Mouse (Mus musculus): ENCODE results near the gene Ergic1.

The Ergic1 gene

DNA sequence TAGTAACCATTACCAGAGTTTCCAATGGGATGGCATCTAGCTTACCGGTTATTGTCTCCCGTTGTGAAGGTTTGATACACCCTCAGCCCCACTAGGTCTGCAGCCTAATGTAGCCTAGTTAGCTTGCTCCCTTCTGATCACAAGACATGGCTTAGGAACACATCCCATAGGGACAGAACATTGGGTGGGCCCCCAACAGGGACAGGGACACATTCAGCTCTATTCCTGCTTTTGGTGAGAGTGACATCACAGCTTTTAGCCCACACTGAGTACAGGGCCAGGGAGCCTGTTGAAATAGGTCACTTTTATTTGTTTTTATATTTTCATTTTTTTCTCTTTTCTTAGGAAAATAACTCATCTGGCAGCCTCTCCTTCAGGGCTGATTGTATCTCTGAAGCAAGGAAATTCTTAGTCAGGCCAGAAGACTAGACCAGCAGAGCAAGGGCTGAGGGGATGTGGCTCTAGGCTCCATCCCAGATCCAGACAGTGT, 64.3 kb downstream of the Ergic1 start:
- DNase-seq (ENCODE audit: inconsistent ontology term): no peak

DNA sequence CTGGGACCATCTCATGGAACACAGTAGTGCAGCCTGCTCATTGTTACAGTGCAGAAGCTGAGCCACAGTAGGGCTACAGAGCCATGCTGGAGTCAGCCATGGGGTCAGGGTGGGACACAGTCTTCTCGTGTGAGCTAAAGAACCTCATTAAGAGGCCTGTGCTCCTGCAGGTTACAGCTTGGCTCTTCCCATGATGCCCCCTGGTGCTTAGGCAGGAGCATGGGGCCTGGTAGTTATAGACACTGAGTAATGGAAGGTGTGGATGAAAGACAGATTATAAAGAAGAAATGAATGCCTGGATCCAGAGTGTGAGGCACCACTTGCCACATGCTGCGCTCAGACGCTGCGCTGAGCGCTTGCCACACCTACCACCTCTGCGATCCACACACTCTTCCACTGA, 67.2 kb downstream of the Ergic1 start:
- DNase-seq (ENCODE audit: inconsistent ontology term): no peak

DNA sequence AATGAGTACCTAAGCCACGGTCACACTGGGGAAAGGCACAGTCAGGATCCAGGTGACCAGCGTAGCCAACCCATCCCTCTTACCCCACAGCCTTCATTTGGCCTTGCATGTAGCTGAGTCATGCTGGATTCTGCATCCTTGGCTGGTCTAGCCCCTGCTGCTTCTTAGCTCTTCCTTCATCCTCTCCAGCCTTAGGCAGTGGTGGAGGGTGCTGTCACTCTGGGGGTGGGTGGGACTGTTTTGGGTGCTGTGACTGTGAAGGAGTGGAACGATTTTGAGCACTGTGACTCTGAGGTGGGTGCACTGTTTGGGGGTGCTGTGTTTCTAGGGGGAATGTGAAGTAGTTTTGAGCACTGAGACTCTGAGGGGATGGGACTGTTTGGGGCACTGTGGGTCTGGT, 67.6 kb downstream of the Ergic1 start:
- DNase-seq (ENCODE audit: inconsistent ontology term): no peak

DNA sequence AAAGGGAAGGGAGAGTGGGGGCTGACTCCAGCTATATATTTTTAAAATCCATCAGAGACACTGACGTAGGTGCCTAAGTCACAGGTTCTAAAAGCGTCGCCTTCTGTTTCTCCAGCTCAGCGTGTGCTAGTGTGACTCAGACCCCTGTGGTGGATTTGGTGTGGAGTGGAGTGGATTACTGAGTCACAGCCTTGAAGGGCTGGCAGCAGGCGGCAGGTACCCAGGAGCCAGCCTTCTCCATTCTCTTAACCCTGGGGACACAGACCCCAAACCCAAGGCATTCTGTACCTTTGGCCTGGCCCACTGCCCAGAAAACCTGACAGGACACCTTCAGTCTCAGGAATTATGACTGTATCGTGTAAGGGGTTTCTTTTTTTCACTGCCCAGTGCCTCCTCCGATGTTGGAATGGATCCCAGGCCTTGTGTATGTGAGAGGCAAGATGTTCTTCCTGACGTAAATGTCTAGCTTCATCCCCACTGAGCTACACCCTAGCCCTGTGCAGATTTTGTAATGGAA, 70.6 kb downstream of the Ergic1 start:
- no peak for DNase-seq (ENCODE audit: inconsistent ontology term)

DNA sequence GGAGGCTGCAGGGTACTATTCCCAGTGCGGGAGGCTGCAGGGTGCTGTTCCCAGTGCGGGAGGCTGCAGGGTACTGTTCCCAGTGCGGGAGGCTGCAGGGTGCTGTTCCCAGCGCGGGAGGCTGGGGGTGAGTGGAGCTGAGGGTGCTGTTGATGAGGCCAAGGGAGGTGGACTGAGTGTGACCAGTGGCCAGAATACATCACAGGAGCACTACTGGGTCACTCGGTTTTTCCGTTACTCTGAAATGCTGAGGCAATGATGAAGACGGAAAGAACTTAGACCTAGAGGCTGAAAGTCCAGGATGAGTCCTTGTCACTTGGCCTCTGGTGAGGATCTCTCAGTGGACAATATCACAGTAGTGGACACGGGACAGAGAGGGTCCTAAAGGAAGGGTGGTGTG, 71.9 kb downstream of the Ergic1 start:
- DNase-seq (ENCODE audit: inconsistent ontology term): no peak

DNA sequence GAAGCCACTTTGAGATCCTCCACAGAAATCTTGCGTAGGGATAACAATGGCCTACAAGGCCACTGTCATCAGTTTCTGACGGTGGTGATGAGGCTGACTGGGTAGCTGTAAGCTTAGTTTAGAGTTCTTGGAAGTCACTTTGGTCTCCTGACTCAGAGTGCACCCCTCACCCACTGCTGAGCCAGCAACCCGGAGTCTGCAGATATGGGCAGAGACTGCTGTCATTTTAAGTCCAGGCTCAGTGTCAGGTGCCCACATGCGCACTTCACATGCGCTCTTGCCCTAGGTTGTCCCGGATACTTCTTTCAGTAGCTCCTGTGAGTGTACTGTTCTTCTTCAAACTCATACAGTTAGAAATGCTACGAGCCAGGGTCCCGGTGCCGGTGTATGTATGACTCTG, 72.6 kb downstream of the Ergic1 start:
- DNase-seq (ENCODE audit: inconsistent ontology term): no peak

DNA sequence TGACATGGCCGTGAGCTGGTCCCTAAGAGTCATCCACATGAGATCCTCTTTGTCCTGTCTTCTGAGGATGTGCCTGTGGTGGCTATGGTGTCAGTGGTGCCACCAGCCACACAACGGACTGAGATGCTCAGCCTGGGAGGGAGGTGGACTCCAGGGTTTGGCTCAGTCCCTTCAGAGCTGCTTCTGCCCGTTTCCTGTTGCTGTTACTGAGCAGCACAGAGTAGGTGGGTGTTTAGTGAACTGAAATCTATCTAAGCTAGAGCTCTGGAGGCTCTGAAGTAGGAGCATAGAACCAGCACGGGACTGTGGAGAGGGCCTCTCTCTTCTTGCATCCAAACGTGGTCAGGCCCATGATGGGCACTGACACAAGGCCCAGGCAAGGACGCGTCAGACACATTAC, 73.2 kb downstream of the Ergic1 start:
- no peak for DNase-seq (ENCODE audit: inconsistent ontology term)

DNA sequence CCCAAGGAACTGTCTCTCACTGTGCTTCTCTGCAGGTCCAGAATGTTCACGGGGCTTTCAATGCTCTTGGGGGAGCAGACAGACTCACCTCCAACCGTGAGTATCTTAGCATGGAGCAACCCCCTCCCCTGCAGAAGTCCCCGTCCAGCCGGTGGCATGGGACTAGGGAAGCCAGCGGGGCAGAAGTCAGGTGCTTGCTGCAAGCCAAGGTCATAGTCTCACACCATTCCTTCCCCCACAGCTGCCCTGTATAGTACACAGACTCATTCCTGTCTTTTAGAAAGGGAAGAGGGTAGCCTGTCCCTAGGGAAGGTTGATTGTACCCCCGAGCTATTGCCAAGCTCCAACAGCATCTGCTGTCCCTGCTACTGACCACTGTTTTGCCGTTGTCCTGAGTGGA, 74.7 kb downstream of the Ergic1 start:
- no peak for DNase-seq (ENCODE audit: inconsistent ontology term)

DNA sequence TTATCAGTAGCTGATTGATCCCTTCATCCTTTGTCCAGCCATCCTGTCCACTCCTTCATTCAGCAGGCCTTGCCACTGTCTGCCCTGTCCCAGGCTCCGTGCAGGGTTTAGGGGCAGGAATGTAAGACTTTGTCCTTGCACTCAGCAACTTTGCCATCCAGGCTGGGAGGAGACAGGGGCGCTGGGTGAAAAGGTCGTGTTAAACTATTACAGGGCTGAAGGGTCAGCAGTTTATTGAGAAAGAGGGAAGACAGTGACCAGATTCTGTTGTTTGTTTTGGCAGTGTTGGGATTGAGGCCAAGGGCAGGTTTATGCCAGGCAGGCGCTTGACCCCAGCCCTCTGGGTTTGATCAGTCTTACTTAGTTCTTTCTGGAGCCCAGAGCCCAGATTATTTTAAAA, 76.6 kb downstream of the Ergic1 start:
- no peak for DNase-seq (ENCODE audit: inconsistent ontology term)

DNA sequence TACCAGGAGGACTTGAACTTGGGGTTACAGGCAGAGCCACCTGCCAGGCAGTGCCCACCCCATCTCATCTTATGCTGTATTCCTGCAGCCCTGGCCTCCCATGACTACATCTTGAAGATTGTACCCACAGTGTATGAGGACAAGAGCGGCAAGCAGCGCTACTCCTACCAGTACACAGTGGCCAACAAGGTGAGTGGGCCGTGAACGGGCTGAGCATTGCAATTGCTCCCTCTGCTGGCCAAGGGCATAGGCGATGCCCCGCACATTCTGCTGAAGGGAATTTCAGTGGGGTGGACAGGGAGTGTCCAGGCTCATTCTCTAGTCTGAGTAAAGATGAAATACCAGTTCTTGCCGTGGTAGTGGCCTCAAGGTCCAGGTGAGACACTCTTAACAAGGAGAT, 77.4 kb downstream of the Ergic1 start:
- DNase-seq (ENCODE audit: inconsistent ontology term): peak; percentile 56

DNA sequence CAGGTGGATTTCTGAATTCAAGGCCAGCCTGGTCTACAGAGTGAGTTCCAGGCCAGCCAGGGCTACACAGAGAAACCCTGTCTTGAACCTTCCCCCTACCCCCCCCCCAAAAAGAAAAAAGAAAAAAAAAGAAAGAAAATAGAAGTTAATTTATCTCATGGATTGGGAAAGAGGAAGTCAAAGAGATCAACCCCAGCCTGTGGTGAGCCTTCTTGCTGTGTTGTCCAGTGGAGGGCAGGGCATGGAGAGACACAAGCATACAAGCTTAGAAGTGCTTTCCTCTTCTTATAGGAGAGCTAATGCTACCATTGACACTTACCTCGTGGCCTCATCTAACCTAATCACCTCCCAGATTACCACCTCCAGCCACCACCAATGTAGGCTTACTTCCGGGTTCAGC, 78.5 kb downstream of the Ergic1 start:
- no peak for DNase-seq (ENCODE audit: inconsistent ontology term)

DNA sequence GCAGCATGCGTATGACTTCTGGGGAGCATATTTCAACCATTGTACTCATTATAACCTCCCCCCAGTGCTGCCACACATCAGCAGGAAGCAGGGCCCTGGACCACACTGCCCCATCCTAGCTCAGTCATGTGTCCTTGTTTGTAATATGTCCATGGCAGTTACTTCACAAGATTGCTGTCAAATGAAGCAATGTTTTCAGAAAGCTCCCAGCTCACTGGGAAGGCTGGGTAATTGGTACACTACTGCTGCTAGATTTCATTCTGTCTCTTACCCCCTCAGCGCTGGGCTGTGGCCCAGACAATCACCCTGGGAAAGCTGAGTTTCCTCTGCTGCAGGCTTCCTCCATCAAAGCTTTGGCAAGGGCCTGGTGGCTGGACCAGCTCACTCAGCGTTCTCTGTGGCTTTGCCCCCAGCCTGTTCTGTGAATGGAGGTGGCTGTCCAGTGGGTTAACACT, 79.0 kb downstream of the Ergic1 start:
- no peak for DNase-seq (ENCODE audit: inconsistent ontology term)

DNA sequence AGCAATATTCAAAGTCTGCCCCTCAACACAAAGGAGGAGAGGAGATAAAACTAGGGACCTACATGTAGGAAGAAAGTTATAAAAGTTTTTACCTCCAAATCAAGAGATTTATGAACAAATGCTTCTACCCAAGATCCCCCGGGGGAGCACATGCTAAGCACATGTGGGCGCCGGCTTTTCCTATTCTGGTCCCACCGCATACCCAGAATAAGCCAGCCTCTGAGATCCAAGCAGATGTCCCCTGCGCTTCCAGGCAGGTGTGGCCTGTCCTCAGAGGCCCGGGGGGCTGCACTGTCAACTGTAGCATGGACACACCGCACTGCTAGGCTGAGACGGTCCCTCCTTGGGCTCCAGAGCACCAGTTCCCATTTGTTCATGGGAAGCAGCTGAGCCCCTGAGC, 82.2 kb downstream of the Ergic1 start:
- DNase-seq (ENCODE audit: inconsistent ontology term): no peak

DNA sequence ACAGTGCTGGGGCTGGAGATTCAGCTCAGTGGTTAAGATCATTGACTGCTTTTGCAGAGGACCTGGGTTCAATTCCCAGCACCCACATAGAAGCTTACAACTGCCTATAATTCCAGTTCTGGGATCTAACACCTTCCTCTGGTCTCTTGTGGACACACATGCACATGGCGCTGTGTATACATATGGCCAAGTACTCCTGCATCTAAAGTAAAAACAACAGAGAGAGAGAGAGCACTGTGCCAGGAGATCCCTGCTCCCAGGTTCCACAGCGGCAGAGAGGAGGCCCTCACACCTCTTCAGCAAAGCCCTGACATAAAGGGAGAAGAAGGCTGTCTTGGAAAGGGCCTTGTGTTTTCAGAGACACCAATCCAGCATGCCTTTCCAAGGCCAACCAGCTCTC, 82.7 kb downstream of the Ergic1 start:
- DNase-seq (ENCODE audit: inconsistent ontology term): no peak

DNA sequence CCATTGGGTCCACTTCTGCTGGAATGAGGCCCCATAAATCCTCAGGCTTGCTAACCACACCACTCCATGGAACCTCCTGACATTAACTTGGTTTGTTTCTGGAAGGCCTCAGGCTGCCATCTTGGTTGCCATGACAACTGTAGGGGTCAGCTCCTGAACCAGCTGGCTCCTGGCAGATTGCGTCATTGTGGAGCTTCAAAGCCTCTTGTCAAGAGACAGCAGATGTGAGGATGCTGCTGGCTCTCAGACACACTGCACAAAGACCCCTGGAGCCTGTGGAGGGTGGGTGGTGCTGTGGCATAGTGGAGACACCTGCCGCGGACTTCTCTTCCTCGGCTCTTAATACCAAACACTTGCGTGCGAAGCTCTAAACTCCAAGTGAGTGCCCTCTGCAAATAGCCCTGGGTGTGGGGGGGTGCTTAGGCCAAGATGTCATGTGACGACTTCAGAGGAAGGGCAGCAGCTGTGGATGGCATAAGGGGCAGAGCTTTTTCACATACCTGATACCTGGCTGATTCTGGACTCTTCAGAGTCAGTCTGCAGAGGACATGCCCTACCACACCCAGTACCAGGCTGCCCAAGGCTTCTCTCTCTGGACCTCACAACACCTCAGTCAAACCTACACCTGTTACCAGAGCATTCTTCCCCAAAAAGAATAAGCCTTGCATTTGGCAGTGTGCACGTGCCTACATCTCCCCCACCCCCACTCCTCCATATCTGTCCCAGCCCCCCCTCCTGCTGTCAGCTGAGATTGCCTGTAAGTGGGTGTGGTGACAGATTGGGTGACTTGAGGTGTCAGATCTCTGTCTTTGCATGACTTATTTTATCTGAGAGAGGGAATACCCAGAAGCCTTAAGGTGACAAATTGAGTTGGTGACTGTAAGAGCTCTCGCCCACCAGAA, 83.5 kb downstream of the Ergic1 start:
- no peak for DNase-seq (ENCODE audit: inconsistent ontology term)

DNA sequence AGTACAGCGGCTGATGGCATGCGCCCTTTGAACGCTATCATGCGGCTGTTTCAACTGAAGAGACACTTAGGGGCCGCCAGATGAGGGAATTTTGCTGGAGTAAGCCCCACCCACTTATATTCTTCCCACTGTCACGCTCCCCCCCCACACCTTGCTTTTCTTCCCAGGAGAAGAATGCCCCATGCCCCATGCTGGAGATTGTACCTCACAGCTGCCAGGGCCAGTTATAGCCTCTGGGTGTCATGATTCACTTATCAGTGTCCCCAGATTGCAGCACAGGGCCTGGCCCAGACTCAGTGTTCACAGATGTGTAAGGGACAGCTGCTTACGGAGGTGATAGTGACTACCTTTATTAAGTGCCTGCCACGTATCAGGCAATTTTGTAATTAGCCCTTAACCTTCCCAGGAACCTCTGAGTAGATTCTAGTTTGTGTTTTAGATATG, 84.1 kb downstream of the Ergic1 start:
- no peak for DNase-seq (ENCODE audit: inconsistent ontology term)

DNA sequence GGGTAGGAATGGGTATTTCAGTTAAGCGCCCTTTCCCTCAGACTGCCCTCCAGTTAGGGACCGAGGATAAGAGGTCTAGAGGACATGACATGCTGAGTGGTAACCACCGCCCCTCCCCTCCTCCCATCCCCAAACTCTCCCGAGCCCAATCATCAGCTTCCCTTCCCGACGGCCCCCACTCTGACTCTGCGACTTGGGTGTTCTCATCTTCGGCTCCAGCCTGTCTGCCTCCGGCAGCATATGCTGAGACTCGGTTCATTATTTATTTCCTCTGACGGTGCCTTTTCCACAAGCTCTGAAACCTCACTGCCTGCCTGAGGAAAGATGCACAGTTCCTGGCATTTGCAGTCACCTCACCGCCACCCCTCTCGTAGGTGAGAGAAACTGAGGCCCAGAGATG, 86.0 kb downstream of the Ergic1 start:
- DNase-seq (ENCODE audit: inconsistent ontology term): no peak

DNA sequence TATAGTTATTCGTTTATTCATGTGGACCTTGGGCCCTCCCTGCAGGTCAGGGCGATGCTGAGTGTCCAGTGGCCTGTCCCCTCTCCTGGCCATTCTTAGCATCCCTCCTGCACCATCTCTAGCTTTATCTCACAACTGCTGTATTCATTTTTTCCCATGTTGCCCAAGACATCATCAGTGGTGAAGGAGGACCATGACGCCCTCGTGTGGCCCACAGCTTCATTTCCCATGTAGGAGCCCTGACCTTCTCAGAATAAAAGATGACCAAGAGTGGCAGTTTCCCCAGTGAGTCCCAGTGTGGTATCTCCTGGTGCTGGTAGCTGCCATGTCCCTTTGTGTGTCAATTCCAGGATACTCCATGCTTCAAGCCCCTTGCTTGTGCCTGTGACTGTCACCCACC, 88.3 kb downstream of the Ergic1 start:
- DNase-seq (ENCODE audit: inconsistent ontology term): peak; percentile 21

DNA sequence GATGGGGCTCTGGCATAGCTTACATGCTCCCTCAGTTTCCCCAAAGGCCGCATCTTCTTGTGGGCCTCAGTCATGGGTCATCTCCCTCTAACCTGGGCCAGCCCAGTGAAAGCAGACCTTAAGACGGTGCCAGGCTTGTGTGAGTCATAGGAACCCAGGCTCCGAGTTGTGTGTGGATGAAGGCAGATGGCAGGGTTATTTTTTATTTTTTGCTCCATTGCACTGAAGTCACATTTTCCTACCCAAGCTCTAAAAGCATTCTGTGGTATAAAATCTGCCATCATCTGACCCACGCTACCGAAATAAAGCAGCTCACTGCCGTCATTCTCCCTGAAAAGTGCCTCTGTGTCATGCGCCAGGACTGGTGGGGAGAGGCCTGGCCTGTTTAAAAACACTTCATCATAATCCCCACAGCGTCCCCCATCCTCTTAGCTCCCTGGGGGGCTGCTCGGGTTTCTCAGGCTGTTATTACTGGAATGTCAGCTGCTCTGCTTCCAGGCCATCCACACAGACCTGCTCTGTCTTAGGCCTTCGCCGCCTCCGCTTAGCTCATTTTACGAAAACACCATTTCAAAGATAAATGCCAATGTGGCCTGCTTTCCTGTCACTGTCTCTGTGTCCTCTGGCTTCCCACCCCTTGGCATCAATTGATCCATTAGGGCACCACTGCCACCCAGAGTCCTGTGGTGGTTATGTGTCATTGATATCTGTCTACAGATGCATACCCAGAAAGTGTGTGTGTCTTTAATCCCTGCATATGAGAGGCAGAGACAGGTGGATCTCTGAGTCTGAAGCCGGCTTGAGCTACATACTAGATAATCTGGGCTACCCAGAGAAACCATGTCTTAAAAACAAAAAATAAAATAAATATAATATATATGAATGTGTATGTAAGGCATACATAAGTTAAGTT, 89.4 kb downstream of the Ergic1 start:
- peak; percentile 57 for DNase-seq (ENCODE audit: inconsistent ontology term)

DNA sequence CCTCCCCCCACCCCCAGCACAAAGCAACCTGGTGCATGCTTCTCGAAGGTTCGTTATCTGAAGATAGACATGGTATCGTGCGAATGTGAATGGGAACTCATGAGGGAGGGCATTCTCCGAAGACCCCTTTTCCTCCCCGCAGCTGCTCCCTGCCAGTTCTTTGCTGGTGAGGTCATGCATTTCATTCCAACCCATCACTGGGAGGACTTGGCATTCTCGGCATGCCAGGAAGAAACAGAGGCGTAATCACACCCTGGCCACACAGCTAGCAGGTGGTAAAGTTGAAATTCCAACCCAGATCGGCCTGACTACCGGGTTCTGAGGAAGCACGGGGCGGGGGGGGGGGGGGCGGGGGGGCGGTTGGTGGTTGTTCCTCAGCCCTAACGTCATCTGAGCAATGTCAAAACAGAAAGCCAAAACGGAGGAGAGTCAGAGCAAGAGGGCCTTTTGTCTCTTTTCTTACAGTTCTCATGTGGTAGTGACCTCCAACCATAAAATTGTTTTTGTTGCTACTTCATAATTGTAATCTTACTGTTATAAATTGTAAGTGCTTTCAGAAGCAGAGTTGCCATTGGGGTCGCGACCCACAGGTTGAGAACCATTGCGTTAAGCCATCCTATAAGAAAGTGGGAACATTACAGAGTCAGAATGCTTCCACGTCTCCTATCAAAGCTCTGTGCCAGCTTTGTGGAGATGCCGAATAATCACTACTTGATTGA, 97.7 kb downstream of the Ergic1 start:
- DNase-seq (ENCODE audit: inconsistent ontology term): peak; percentile 90

DNA sequence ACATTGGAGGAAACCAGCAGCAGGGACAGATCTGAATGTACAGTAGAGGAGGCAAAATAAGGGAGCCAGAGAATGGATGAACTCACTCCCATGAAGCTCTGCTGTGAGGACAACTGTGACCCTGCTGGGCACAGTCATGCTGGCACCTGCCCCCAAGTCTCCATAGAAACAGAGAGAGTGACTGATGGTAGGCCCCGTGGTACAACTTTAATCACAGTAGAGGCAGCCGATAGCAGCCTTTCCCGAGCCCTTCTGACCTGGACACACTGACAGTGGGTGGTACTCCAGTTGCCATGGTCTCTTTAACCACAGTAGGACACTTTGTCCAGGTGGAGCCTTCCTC, 98.3 kb downstream of the Ergic1 start:
- no peak for DNase-seq (ENCODE audit: inconsistent ontology term)
